Mouse (Mus musculus) liver, postnatal 0 days (tissue): ENCODE measurements around the gene Smyd5.

Experiments
- CTCF ChIP-seq: sonication (generic); IDR thresholded peaks from 2 replicates; pipeline ENCODE4 v1.5.1; 2016; ENCODE audit warnings: antibody characterized with exemption, low read depth
- EP300 ChIP-seq: IDR thresholded peaks from 2 replicates; pipeline ENCODE4 v1.6.1; 2016; ENCODE audit warnings: antibody characterized with exemption, low read depth, mild to moderate bottlenecking

DNA sequence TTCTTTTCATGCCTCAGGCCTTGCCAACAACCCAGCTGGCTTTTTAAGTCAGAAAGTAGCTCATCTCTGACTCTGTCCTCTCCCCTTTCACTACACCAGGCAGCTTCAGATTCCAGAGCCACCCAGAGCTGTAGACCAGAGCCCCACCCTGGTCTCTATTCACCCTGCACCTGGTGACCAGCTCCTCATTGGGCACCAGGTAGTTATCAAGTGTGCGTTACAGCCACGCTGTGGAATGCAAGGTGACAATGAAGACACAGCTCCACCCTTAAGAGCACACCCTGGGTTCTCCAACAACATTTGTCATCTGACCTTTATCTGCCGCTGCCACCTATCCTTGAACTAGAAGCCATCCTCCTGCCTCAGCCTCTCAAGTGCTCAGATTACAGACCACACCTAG, 43.8 kb downstream of the Smyd5 start:
- TF ChIP-seq CTCF (no peak), EP300 (no peak)
